Mouse (Mus musculus): ENCODE results near the gene Aen.

DNA sequence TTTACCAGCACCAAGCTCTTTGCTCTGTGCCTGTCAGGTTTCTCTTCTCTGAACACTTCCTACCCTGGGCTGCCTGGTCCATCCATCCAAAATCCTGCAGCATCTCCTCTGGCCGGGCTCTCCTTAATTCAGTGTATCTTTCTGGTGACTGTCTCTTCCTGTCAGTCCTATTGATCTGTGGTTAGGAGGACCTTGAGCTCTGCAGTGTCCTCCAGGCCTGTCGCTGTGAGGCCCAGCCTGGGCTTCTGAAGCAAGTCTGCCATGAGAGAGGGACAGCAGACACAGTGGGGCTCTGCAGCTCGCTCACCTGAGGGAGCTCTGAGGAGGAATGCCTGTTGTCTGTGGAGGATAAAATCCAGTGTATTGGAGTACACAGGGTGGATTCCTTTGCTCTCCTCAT, 1.9 kb downstream of the Aen start:
- TF ChIP-seq CTCF (IDR thresholded peaks at IDR 0.05; ENCODE audit: low read depth, low read length): no peak
- TF ChIP-seq POLR2A (IDR thresholded peaks at IDR 0.05; ENCODE audit: borderline replicate concordance, low read depth, low read length): no peak

All from bone marrow macrophage, adult 2 months (primary cell).